Mouse (Mus musculus): ENCODE results near the gene Ulk4.

The Ulk4 gene

GRCm38 (mm10) chr9:121192601-121193370 is 84.2 kb downstream of the Ulk4 start:
- DNase-seq (ENCODE audit: low spot score), result no peak

DNA sequence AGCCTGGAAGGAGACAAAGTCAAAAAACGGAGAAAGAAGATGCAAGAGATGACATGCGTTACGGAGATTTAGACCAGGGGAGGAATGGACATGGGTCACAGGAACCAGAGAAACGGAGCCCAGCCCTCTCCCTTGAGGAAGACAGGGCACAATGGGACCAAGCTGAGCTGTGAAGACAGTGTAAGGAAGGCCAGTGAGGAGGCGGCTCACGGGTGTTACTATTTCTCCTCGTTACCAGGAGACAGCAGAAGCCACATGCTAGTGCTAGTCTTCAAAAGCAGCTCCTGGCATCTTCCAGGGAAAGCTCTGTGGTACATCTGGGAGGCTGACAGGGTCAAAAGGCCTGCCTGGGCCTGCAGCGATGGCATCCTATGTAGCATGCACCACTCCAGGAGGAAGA is 89.2 kb downstream of the Ulk4 start:
- DNase-seq (ENCODE audit: low spot score), result no peak

- DNase-seq (ENCODE audit: low spot score), result no peak
These were observed 91.2 kb downstream of the Ulk4 start for GRCm38 (mm10) chr9:121185796-121186195.

GRCm38 (mm10) chr9:121176350-121176749 is 100.6 kb downstream of the Ulk4 start:
- DNase-seq (ENCODE audit: low spot score), result no peak

GRCm38 (mm10) chr9:121175201-121175600 is 101.8 kb downstream of the Ulk4 start:
- no peak for DNase-seq (ENCODE audit: low spot score)

DNA sequence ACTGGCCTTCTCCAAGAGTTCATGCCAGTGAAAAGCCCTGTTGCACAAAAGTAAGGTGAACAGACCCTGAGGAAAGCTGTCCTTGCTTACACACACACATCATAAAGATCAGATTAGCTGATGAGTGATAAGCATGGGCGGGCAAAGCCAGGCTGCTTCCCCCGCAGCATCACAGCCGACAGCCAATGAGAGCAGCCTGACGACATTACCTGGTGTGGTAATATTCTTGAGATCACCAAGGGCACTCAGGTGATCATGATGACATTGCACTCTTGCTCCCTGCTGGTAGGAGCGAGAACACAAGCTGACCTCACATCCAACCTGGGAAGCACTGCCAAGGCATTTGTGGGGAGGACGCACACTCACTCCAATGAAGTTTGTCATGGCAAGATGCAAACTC is 104.9 kb downstream of the Ulk4 start:
- DNase-seq (ENCODE audit: low spot score), result no peak

- no peak for DNase-seq (ENCODE audit: low spot score)
These were observed 105.4 kb downstream of the Ulk4 start for GRCm38 (mm10) chr9:121171609-121172008.

- DNase-seq (ENCODE audit: low spot score), result no peak
These were observed 112.4 kb downstream of the Ulk4 start for GRCm38 (mm10) chr9:121164607-121165006.

GRCm38 (mm10) chr9:121162789-121163188 is 114.2 kb downstream of the Ulk4 start:
- no peak for DNase-seq (ENCODE audit: low spot score)

DNA sequence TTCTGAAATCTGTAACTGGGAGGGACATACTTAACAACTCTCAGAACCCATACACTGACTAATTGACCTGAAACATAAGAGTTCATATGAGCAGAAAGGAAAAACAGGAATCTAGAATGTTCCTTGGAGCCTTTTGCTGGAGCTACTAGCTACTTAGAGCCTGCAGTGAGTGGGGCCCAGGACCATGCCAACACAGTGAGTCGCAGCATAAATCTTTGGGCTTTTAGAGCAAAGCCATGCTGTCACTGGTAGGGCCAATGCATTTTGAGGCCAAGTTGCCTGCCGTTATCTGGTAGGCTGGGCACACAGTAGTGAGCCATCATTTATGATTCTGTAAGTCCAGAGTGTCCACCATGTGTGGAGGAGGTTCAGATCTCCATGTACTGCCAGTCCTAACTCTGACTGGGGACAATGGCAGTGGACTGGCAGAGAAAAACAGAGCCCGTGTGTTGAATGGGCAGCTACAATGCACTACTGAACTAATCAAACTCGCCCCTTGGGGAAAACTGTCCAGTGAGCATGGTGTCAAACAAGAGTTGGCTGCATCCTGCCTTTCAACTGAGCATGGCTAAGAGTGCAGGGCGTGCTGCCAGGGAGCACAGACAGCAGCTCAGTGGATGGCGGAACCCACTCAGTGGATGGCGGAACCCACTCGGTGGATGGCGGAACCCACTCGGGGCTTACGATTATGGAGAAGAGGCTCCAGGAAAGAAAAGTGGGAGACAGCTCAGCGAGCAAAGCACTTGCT is 115.0 kb downstream of the Ulk4 start:
- DNase-seq (ENCODE audit: low spot score), result no peak

GRCm38 (mm10) chr9:121156253-121156831 is 120.7 kb downstream of the Ulk4 start:
- DNase-seq (ENCODE audit: low spot score), result no peak

DNA sequence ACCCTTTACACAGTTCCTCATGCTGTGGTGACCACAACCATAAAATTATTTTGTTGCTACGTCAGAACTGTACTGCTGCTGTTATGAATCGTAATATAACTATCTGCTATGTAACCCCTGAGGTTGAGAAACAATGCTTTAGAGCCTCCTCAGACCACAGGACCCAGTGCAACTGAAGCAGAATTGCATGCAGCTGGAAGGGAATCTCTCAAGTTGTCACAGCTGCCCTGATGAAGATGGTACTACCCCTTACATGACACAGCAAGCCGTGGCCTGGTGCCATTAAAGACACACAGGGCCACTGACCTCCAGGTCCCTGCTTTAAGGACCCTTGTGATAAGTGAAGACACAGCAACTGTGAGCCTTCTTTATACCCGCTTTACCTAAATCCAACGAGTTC is 123.7 kb downstream of the Ulk4 start:
- DNase-seq (ENCODE audit: low spot score), result no peak

GRCm38 (mm10) chr9:121148602-121149001 is 128.4 kb downstream of the Ulk4 start:
- DNase-seq (ENCODE audit: low spot score), result no peak

- no peak for DNase-seq (ENCODE audit: low spot score)
These were observed 133.8 kb downstream of the Ulk4 start for GRCm38 (mm10) chr9:121143208-121143607.

DNA sequence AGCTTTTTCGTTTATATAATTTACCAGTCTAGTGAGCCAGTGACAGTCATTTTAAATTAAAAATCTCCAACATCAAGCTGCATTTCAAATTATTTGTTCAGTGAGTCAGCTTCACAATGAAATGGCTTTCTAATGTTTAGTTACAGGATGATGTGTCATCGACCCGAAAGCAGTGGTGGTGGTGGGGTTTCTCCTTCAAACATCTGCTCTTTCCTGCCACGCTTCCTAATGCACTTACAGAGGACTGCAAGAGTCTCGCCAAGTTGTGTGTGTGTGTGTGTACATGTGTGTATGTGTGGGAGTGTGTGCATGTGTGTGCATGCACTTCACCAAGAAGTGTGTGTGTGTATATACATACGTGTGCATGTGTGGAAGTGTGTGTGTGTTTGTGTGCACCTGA is 144.4 kb downstream of the Ulk4 start:
- no peak for DNase-seq (ENCODE audit: low spot score)

- no peak for DNase-seq (ENCODE audit: low spot score)
These were observed 147.5 kb downstream of the Ulk4 start for GRCm38 (mm10) chr9:121129533-121129932.

DNA sequence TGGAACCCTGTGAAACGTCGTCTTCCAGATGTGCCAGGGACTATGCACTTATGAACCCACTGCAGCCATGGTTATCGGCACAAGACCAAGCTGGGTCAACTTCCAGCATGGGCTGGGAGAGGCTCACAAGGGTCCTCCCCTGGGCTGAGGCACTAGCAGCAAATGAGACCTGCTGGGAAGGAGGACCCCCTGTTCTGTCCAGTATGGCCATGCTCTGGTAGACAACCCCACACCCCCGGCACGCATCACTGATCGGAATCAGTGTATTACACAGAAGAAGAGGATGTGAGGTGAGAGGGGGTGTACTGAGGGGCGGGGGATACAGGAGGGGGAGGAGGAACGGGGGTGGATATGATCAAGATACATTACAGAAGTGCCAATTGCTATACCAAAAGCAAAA is 148.1 kb downstream of the Ulk4 start:
- DNase-seq (ENCODE audit: low spot score), result no peak

DNA sequence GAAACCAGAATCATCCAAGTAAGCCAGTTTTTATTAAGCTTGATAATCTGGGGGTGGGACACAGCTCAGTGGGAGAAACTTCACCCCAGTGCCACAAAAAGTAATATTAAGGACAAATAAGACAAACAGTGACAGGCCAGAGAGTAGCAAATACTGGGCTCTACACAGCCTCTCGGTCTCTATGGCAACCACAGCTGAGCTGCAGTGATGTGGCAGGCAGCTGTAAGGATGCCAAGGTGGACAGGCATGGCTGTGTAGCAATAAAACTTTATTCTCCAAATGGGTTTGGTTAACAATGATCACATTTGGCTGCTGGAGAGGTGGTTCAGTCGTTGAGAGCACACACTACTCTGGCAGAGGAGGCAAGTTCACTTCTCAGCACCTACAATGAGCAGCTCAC is 150.0 kb downstream of the Ulk4 start:
- DNase-seq (ENCODE audit: low spot score), result no peak

DNA sequence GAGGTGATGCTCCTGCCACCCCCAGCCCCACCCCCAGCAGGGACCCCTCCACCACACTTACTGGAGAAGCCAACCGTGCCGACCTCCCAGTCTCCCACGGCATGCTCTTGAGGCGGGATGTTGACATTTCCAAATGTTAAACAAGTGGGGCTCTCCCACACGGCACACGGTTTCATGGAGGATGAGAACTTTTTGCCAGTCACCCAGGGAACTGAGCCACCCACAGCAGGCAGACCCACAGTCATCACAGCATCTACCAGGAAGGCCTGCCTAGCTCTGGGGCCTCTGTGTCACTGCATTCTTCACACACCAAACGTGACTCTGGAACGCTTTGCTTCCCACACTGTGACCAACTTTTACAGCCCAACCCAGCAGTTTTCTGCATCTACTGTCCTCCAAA is 152.3 kb downstream of the Ulk4 start:
- no peak for DNase-seq (ENCODE audit: low spot score)

GRCm38 (mm10) chr9:121122039-121122438 is 155.0 kb downstream of the Ulk4 start:
- DNase-seq (ENCODE audit: low spot score), result no peak

DNA sequence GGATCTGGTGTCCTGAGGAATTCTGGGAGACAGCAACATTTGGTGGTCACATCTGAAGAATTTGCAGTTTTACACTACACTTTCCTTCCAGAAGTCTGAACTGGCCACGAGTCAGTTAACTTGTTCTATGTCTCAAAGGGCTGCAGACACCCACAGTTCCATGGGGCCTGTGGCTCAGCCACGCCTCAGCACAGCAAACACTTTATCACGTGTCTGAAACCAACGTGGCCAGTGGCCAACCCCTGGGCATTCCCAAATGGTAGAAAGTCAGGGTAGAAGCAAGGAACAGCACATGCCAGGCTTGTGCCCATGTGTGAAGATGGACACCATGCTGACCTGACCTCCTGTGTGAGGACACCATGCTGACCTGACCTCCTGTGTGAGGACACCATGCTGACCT is 159.1 kb downstream of the Ulk4 start:
- DNase-seq (ENCODE audit: low spot score), result no peak

- no peak for DNase-seq (ENCODE audit: low spot score)
These were observed 164.9 kb downstream of the Ulk4 start for GRCm38 (mm10) chr9:121112131-121112530.

DNA sequence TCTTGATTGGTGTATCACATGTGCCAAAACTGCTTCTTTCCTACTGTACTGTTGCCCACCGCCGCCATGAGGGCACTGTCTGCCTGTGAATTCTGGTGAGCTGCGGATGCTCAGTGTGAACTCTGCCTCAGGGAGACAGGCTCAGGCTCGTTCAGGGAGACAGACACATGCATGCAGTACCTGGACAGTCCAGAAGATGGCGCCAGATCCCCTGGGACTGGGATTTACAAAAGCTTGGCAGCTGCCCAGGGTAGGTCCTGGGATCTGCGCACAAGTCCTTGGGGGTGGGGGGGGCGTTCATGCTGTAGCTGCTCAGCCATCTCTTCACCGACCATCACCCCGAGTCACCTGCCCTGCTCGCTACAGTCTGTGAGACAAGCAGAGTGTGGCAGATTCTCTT is 168.9 kb downstream of the Ulk4 start:
- DNase-seq (ENCODE audit: low spot score), result peak; percentile 26

All from urinary bladder, postnatal 10 days (tissue).